Mouse (Mus musculus): Measurements from ENCODE around the gene Fhod1.

- TF ChIP-seq CTCF (IDR thresholded peaks at IDR 0.05; ENCODE audit: control insufficient read depth, insufficient read depth, insufficient read length) (no peak), USF1 (IDR thresholded peaks at IDR 0.05; ENCODE audit: low read depth) (no peak), MYOD1 (IDR thresholded peaks at IDR 0.05; ENCODE audit: control insufficient read depth, insufficient read length, low read depth) (no peak)
Measured at GRCm38 (mm10) chr8:105313622-105314402, 33.9 kb downstream of the Fhod1 start.

Data from C2C12 (cell line).